Mouse (Mus musculus) heart, adult 2 months (tissue): Measurements from ENCODE around the gene Timm17a.

Experiments used
- CTCF ChIP-seq: fragments of 200-600 bp; IDR thresholded peaks from 2 replicates; pipeline ENCODE4 v1.8.1; 2022; ENCODE audit warnings: antibody characterized with exemption, mild to moderate bottlenecking, moderate library complexity
- EP300 ChIP-seq: fragments of 200-500 bp; IDR thresholded peaks from 2 replicates; pipeline ENCODE4 v1.6.1; 2011; ENCODE audit warnings: low read depth, low read length, control low read depth; ENCODE audit not compliant: insufficient read depth

DNA sequence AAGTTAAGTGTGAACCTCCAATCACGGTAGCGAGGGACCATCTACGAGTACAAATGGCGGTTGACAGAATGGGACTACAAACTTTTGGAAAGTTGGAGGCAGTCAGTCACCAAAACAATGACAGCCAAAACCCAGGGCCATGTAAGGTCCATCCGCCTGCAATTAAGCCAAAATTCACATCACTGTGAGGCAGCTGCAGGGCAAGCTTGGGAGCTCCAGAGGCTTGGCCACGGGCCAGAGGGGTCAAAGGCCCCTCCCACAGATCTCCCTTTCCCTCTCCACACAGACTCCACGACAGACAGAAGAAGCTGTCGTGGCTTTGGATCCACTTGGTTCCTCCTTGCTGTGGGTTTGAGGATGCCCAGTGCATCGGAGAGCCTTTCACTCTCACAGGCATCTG lies 50.3 kb downstream of the Timm17a start:
- no peak for TF ChIP-seq CTCF
- TF ChIP-seq EP300, result no peak
